Mouse (Mus musculus) hindbrain, embryonic 13.5 days (tissue): ENCODE data around the gene Catsper1. TPM values are rescaled to one million over a fixed set of nuclear protein-coding genes. Genes with fewer than 3 reads are reported as not detected.

Source experiments
- ATAC-seq: fragments of 200-750 bp; cut with Nextera tagmentation; 2 replicates; pipeline ENCODE4 v1.8.0; 2017; ENCODE audit warnings: moderate TSS enrichment; ENCODE audit not compliant: low FRiP score
- H3K27ac ChIP-seq: fragments of 300-500 bp; sonication (generic); 2 replicates; pipeline ENCODE4 v1.5.1; 2015; ENCODE audit warnings: inconsistent platforms, mild to moderate bottlenecking, moderate library complexity
- H3K27me3 ChIP-seq: fragments of 300-500 bp; sonication (generic); 2 replicates; pipeline ENCODE4 v1.6.1; 2015; ENCODE audit warnings: mild to moderate bottlenecking, inconsistent platforms
- H3K36me3 ChIP-seq: fragments of 300-500 bp; sonication (generic); 2 replicates; pipeline ENCODE4 v1.6.1; 2015; ENCODE audit warnings: mild to moderate bottlenecking, inconsistent platforms
- H3K4me1 ChIP-seq: fragments of 300-500 bp; sonication (generic); replicated peaks from 2 replicates; pipeline ENCODE4 v1.6.1; 2015; ENCODE audit warnings: inconsistent platforms
- H3K4me2 ChIP-seq: fragments of 300-500 bp; sonication (generic); 2 replicates; pipeline ENCODE4 v1.6.1; 2015; ENCODE audit warnings: inconsistent platforms, mild to moderate bottlenecking, moderate library complexity
- H3K4me3 ChIP-seq: fragments of 300-500 bp; sonication (generic); 2 replicates; pipeline ENCODE4 v1.5.1; 2015; ENCODE audit warnings: mild to moderate bottlenecking, inconsistent platforms
- H3K9ac ChIP-seq: fragments of 300-500 bp; sonication (generic); 2 replicates; pipeline ENCODE4 v1.6.1; 2015; ENCODE audit warnings: mild to moderate bottlenecking, inconsistent platforms
- H3K9me3 ChIP-seq: fragments of 300-500 bp; sonication (generic); 2 replicates; pipeline ENCODE4 v1.6.1; 2016; ENCODE audit warnings: inconsistent platforms
- WGBS: fragments of 180-500 bp; shearing (Covaris S2); methylation state at CpG from one replicate; pipeline ENCODE4 v1.1.7; 2015; 5-methylcytosine and 5-hydroxymethylcytosine counted together
- polyA plus RNA-seq: library from polyadenylated mRNA; unstranded; fragments of >200 nt; fragmentation: Nextera tagmentation; extraction: Ambion mirVana; gene quantifications from 2 replicates; pipeline ENCODE4 v1.2.1, GENCODE M21; 2015

The Catsper1 gene
- polyA plus RNA-seq, 1 experiment from 2014 or later = not detected

GRCm38 (mm10) chr19:5364124-5364523 lies 28.6 kb downstream of the Catsper1 start:
- Histone ChIP-seq H3K27ac (no peak overlapping the region), H3K27me3 (no peaks in the 10 kb centered on the region), H3K4me2 (no peak overlapping the region), H3K4me3 (no peak overlapping the region), H3K36me3 (peaks cover 33% of the 10 kb centered on the region), H3K9me3 (no peaks in the 10 kb centered on the region), H3K9ac (no peak overlapping the region), H3K4me1 (peaks cover 26% of the 10 kb centered on the region)
- WGBS = 93% methylated on average over 2 of the region's 2 CpGs
- no peak for ATAC-seq

- H3K27me3 ChIP-seq = no peaks in the 10 kb centered on the region
- H3K4me3 ChIP-seq = peak overlapping the region; percentile 91
- peak overlapping the region; percentile 88 for H3K9ac ChIP-seq
- ATAC-seq = no peak
- peaks cover 49% of the 10 kb centered on the region for H3K36me3 ChIP-seq
- H3K27ac ChIP-seq = peak overlapping the region; percentile 94
- peaks cover 26% of the 10 kb centered on the region for H3K4me1 ChIP-seq
- 24% methylated on average over 11 of the region's 11 CpGs for WGBS
- no peaks in the 10 kb centered on the region for H3K9me3 ChIP-seq
- H3K4me2 ChIP-seq = peak overlapping the region; percentile 82
These were observed 30.2 kb downstream of the Catsper1 start for GRCm38 (mm10) chr19:5365751-5366150.

- Histone ChIP-seq H3K4me2 (peak within 1 kb of the TSS; percentile 82), H3K27ac (peak within 1 kb of the TSS; percentile 94), H3K4me1 (peaks cover 26% of the 10 kb centered on the region), H3K9me3 (no peaks in the 10 kb centered on the region), H3K36me3 (peaks cover 53% of the 10 kb centered on the region), H3K27me3 (no peaks in the 10 kb centered on the region), H3K4me3 (peak within 1 kb of the TSS; percentile 91), H3K9ac (peak within 1 kb of the TSS; percentile 88)
- ATAC-seq = peak; percentile 94
- WGBS = under 1% methylated on average over 84 of the region's 92 CpGs
These were observed 30.9 kb downstream of the Catsper1 start, which contains the start of gene Eif1ad for GRCm38 (mm10) chr19:5366175-5367052. Eif1ad (plus strand) TSS chr19:5366741.

GRCm38 (mm10) chr19:5367053-5367359 lies 31.5 kb downstream of the Catsper1 start, which contains the start of gene Banf1:
Banf1 (minus strand) TSS chr19:5367168.
- peak within 1 kb of the TSS; percentile 88 for H3K9ac ChIP-seq
- WGBS = under 1% methylated on average over 33 of the region's 33 CpGs

GRCm38 (mm10) chr19:5367455-5367854 lies 31.9 kb downstream of the Catsper1 start:
- H3K4me1 ChIP-seq = peaks cover 26% of the 10 kb centered on the region
- H3K9ac ChIP-seq = peak overlapping the region; percentile 88
- H3K9me3 ChIP-seq = no peaks in the 10 kb centered on the region
- 12% methylated on average over 11 of the region's 11 CpGs for WGBS
- peak overlapping the region; percentile 82 for H3K4me2 ChIP-seq
- peaks cover 64% of the 10 kb centered on the region for H3K36me3 ChIP-seq
- H3K4me3 ChIP-seq = peak overlapping the region; percentile 91
- ATAC-seq = no peak
- no peaks in the 10 kb centered on the region for H3K27me3 ChIP-seq
- H3K27ac ChIP-seq = peak overlapping the region; percentile 94

More at GRCm38 (mm10) chr19:5367053-5367359, 31.5 kb downstream of the Catsper1 start, which contains the start of gene Banf1:
- Histone ChIP-seq H3K9me3 (no peaks in the 10 kb centered on the region), H3K4me2 (peak within 1 kb of the TSS; percentile 82), H3K27me3 (no peaks in the 10 kb centered on the region), H3K4me1 (peaks cover 26% of the 10 kb centered on the region), H3K27ac (peak within 1 kb of the TSS; percentile 94), H3K36me3 (peaks cover 59% of the 10 kb centered on the region), H3K4me3 (peak within 1 kb of the TSS; percentile 91)
- ATAC-seq = peak; percentile 36; the same call in 1 of the 2 replicates

- Histone ChIP-seq H3K4me1 (peaks cover 16% of the 10 kb centered on the region), H3K4me3 (no peak overlapping the region), H3K4me2 (no peak overlapping the region), H3K27me3 (no peaks in the 10 kb centered on the region), H3K27ac (no peak overlapping the region), H3K36me3 (peaks cover 63% of the 10 kb centered on the region), H3K9ac (no peak overlapping the region), H3K9me3 (no peaks in the 10 kb centered on the region)
- ATAC-seq = no peak
- WGBS = 91% methylated on average over 3 of the region's 3 CpGs
These were observed 35.4 kb downstream of the Catsper1 start for GRCm38 (mm10) chr19:5370932-5371331.

- no peaks in the 10 kb centered on the region for H3K9me3 ChIP-seq
- no peak overlapping the region for H3K9ac ChIP-seq
- no peak overlapping the region for H3K27ac ChIP-seq
- no peak overlapping the region for H3K4me3 ChIP-seq
- peaks cover 11% of the 10 kb centered on the region for H3K4me1 ChIP-seq
- ATAC-seq = no peak
- peaks cover 79% of the 10 kb centered on the region for H3K36me3 ChIP-seq
- 89% methylated on average over 7 of the region's 7 CpGs for WGBS
- no peaks in the 10 kb centered on the region for H3K27me3 ChIP-seq
- H3K4me2 ChIP-seq = no peak overlapping the region
These were observed 37.2 kb downstream of the Catsper1 start for GRCm38 (mm10) chr19:5372724-5373123.

- WGBS = 87% methylated on average over 4 of the region's 4 CpGs
- ATAC-seq = no peak
- H3K9ac ChIP-seq = no peak overlapping the region
- H3K4me3 ChIP-seq = no peak overlapping the region
- H3K9me3 ChIP-seq = no peaks in the 10 kb centered on the region
- H3K36me3 ChIP-seq = peaks cover 83% of the 10 kb centered on the region
- no peaks in the 10 kb centered on the region; the same call in 1 of the 2 replicates for H3K4me1 ChIP-seq
- H3K27ac ChIP-seq = no peak overlapping the region
- no peak overlapping the region for H3K4me2 ChIP-seq
- no peaks in the 10 kb centered on the region for H3K27me3 ChIP-seq
These were observed 38.6 kb downstream of the Catsper1 start for GRCm38 (mm10) chr19:5374177-5374576.

- H3K4me1 ChIP-seq = no peaks in the 10 kb centered on the region; the same call in 1 of the 2 replicates
- H3K36me3 ChIP-seq = peaks cover 83% of the 10 kb centered on the region
- no peak overlapping the region for H3K4me2 ChIP-seq
- no peaks in the 10 kb centered on the region for H3K27me3 ChIP-seq
- 82% methylated on average over 4 of the region's 4 CpGs for WGBS
- no peak overlapping the region for H3K27ac ChIP-seq
- H3K4me3 ChIP-seq = no peak overlapping the region
- H3K9ac ChIP-seq = no peak overlapping the region
- no peak for ATAC-seq
- no peaks in the 10 kb centered on the region for H3K9me3 ChIP-seq
These were observed 39.2 kb downstream of the Catsper1 start for GRCm38 (mm10) chr19:5374748-5375147.

GRCm38 (mm10) chr19:5377446-5377845 lies 41.9 kb downstream of the Catsper1 start:
- WGBS = 89% methylated on average over 1 of the region's 1 CpGs
- Histone ChIP-seq H3K4me2 (no peak overlapping the region), H3K4me3 (no peak overlapping the region), H3K9ac (no peak overlapping the region), H3K36me3 (peaks cover 86% of the 10 kb centered on the region), H3K27ac (no peak overlapping the region), H3K4me1 (no peaks in the 10 kb centered on the region), H3K27me3 (no peaks in the 10 kb centered on the region), H3K9me3 (no peaks in the 10 kb centered on the region)
- no peak for ATAC-seq

GRCm38 (mm10) chr19:5383326-5383725 lies 47.8 kb downstream of the Catsper1 start:
- H3K36me3 ChIP-seq = peaks cover 76% of the 10 kb centered on the region
- ATAC-seq = no peak
- no peak overlapping the region for H3K4me2 ChIP-seq
- H3K27ac ChIP-seq = no peak overlapping the region
- WGBS = 97% methylated on average over 12 of the region's 12 CpGs
- H3K9ac ChIP-seq = no peak overlapping the region
- H3K27me3 ChIP-seq = no peaks in the 10 kb centered on the region
- H3K4me3 ChIP-seq = no peak overlapping the region
- H3K4me1 ChIP-seq = peaks cover 18% of the 10 kb centered on the region
- H3K9me3 ChIP-seq = no peaks in the 10 kb centered on the region

GRCm38 (mm10) chr19:5384715-5385114 lies 49.2 kb downstream of the Catsper1 start:
- no peaks in the 10 kb centered on the region for H3K9me3 ChIP-seq
- no peak overlapping the region for H3K27ac ChIP-seq
- no peak overlapping the region for H3K4me3 ChIP-seq
- H3K9ac ChIP-seq = no peak overlapping the region
- H3K36me3 ChIP-seq = peaks cover 62% of the 10 kb centered on the region
- no peak for ATAC-seq
- no peak overlapping the region for H3K4me2 ChIP-seq
- WGBS = 93% methylated on average over 8 of the region's 8 CpGs
- H3K27me3 ChIP-seq = no peaks in the 10 kb centered on the region
- peaks cover 26% of the 10 kb centered on the region for H3K4me1 ChIP-seq
